Mouse (Mus musculus) hindbrain, embryonic 12.5 days (tissue): ENCODE data around the gene Dynlt3. TPM values are rescaled to one million over a fixed set of nuclear protein-coding genes. Genes with fewer than 3 reads are reported as not detected.
"Not testable (repeated sequence)": the region's sequence is repeated elsewhere in the genome, so short reads cannot be mapped to it uniquely, and the experiment has no call there.

Experiments
- ATAC-seq: fragments of 200-750 bp; cut with Nextera tagmentation; 2 replicates; pipeline ENCODE4 v1.8.0; 2017; ENCODE audit warnings: moderate TSS enrichment; ENCODE audit not compliant: low FRiP score
- H3K27ac ChIP-seq: fragments of 300-500 bp; sonication (generic); 2 replicates; pipeline ENCODE4 v1.5.1; 2016; ENCODE audit warnings: mild to moderate bottlenecking
- H3K27me3 ChIP-seq: fragments of 300-500 bp; sonication (generic); 2 replicates; pipeline ENCODE4 v1.6.1; 2016; ENCODE audit warnings: mild to moderate bottlenecking
- H3K36me3 ChIP-seq: fragments of 300-500 bp; sonication (generic); 2 replicates; pipeline ENCODE4 v1.6.1; 2016; ENCODE audit warnings: mild to moderate bottlenecking
- H3K4me1 ChIP-seq: fragments of 300-500 bp; sonication (generic); 2 replicates; pipeline ENCODE4 v1.6.1; 2016
- H3K4me2 ChIP-seq: fragments of 300-500 bp; sonication (generic); replicated peaks from 2 replicates; pipeline ENCODE4 v1.6.1; 2016; ENCODE audit warnings: mild to moderate bottlenecking
- H3K4me3 ChIP-seq: fragments of 300-500 bp; sonication (generic); 2 replicates; pipeline ENCODE4 v1.5.1; 2016; ENCODE audit warnings: mild to moderate bottlenecking
- H3K9ac ChIP-seq: fragments of 300-500 bp; sonication (generic); 2 replicates; pipeline ENCODE4 v1.6.1; 2016; ENCODE audit warnings: mild to moderate bottlenecking, moderate library complexity
- H3K9me3 ChIP-seq: fragments of 300-500 bp; sonication (generic); replicated peaks from 2 replicates; pipeline ENCODE4 v1.6.1; 2016; ENCODE audit warnings: mild to moderate bottlenecking
- WGBS: fragments of 180-500 bp; shearing (Covaris S2); methylation state at CpG from one replicate; pipeline ENCODE4 v1.1.7; 2016; 5-methylcytosine and 5-hydroxymethylcytosine counted together
- polyA plus RNA-seq: library from polyadenylated mRNA; unstranded; fragments of >200 nt; fragmentation: Nextera tagmentation; extraction: Ambion mirVana; gene quantifications from 2 replicates; pipeline ENCODE4 v1.2.1, GENCODE M21; 2016

Gene Dynlt3
- polyA plus RNA-seq, result 24.0 and 26.4 TPM in 2 replicates

DNA sequence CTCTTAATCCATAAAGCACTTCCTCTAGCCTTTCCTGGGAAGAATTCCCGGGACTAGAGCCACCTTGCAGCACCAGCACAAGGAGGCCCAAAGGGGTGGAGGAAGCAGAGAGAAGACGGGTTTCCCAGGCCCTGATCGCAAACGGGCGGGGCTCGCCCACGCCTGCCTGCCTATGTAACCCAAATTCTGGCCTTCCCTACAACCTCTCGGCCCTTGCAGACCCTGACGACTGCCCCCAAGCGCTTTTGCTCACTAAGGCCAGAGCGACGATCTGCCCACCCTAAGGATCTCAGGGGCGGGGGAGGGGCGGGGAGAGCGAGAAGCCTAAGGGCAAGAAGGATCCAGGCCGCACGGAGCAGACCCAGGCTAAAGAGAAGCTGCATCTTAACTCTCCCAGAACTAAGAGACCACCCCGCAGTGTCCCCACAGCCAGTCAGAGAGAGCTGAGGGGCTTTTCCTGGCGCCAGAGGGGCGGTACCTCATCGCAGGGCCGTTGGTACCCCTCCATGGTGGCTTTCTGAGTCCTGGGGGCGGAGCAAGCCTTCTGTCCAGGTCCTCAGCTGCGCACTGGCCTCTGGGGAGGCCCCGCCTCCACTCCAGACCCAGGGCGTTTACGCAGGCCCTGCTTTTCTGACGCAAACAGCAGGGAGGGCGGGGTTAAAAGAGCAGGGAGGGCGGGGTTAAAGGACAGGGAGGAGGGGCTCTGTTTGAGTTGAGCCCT, at the start of gene Dynlt3:
Dynlt3 (minus strand) TSS at position 613 of the 721 bp plus-strand sequence.
- H3K9ac ChIP-seq, result peak within 1 kb of the TSS; percentile 59
- no peaks in the 10 kb centered on the region for H3K27me3 ChIP-seq
- peak within 1 kb of the TSS; percentile 48 for H3K4me2 ChIP-seq
- ATAC-seq, result peak; percentile 99
- no peaks in the 10 kb centered on the region for H3K36me3 ChIP-seq
- no peaks in the 10 kb centered on the region for H3K4me1 ChIP-seq
- H3K9me3 ChIP-seq, result no peaks in the 10 kb centered on the region
- WGBS, result 8% methylated on average over 30 of the region's 30 CpGs
- H3K27ac ChIP-seq, result peak within 1 kb of the TSS; percentile 78
- H3K4me3 ChIP-seq, result peak within 1 kb of the TSS; percentile 44

DNA sequence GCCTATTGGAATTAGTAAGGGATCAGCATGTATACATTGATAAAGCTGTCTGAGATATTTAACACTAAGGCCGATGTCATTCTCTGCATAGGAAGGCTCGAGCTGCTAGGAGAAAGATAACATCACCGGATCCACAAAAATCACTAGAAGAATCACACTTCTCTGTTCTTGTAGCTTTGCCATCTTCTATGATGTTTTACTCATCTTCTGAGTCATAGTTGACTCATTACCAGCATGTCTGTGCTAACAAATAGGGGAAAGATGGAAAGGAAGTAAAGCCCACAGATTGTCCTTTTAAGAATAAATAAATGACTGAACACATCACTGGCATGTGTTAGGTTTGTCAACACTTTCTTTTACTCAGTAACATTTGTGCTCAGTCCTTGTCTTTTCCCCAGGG, 37.0 kb upstream of the Dynlt3 start:
- 96% methylated on average over 3 of the region's 3 CpGs for WGBS
- Histone ChIP-seq H3K27me3 (no peaks in the 10 kb centered on the region), H3K27ac (no peak overlapping the region), H3K4me1 (no peaks in the 10 kb centered on the region), H3K4me3 (no peak overlapping the region), H3K9ac (no peak overlapping the region), H3K4me2 (no peak overlapping the region), H3K9me3 (no peaks in the 10 kb centered on the region), H3K36me3 (no peaks in the 10 kb centered on the region)
- ATAC-seq, result no peak

DNA sequence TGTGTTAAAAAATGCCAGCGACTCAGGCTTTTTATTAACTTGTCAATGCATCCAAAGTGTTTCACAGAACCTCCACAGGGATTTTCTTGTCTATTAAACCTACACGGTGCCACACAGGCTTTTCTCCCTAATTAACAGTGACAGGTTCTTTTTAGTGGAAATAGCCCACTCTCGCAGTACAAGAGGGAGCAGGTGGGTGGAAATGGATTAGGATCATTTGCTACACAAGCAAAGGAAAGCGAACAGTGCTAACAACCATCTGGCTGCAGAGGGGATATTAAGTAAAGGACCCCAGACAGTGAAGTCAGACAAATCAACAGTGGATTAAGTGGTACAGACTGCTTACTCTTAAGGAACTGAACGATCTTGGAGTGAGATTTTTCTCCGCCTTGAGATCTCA, 33.2 kb upstream of the Dynlt3 start:
- H3K4me2 ChIP-seq, result no peak overlapping the region
- no peaks in the 10 kb centered on the region for H3K27me3 ChIP-seq
- ATAC-seq, result peak; percentile 58; the same call in 1 of the 2 replicates
- WGBS, result 66% methylated on average over 6 of the region's 6 CpGs
- H3K36me3 ChIP-seq, result no peaks in the 10 kb centered on the region
- H3K4me3 ChIP-seq, result no peak overlapping the region
- H3K9me3 ChIP-seq, result no peaks in the 10 kb centered on the region
- no peak overlapping the region for H3K9ac ChIP-seq
- no peaks in the 10 kb centered on the region for H3K4me1 ChIP-seq
- H3K27ac ChIP-seq, result no peak overlapping the region

DNA sequence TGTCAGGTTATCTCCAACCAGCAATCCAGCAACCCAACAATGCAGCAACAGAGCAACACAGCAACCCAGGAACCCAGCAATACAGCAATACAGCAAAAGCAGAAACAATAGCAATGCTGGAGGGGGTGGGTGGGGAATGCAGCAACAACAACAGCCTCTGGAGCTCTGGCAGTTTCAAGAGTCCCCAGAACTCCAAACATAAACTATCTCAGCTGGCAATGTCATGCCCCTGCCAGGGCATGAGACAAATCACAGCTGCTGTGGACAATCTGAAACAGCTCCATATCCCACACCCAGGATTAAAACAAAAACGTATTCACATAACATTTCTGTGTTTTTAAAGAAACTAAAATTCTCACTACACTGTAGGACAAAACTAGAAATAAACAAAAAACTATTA, 9.2 kb upstream of the Dynlt3 start:
- Histone ChIP-seq H3K36me3 (no peaks in the 10 kb centered on the region), H3K27me3 (no peaks in the 10 kb centered on the region), H3K9ac (no peak overlapping the region), H3K4me1 (no peaks in the 10 kb centered on the region), H3K27ac (no peak overlapping the region), H3K4me3 (no peak overlapping the region), H3K9me3 (no peaks in the 10 kb centered on the region), H3K4me2 (no peak overlapping the region)
- 65% methylated on average over 1 of the region's 1 CpGs for WGBS
- ATAC-seq, result no peak

DNA sequence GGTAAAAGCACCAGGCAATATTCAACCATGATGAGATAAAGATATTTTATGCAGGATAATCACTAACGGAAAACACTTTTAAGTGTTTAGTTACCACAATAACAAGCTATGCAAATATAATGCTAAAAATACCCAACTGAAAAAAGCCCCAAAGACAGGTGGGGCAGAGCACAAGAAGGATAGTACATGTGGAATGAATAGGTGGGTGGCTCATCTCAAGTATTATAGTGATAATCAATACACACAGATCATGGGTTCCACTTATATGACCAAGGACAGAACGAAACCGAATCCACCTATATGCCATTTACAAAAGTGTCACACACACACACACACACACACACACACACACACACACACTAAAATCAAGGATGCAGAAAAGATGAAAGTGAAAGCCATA, 8.6 kb upstream of the Dynlt3 start:
- Histone ChIP-seq H3K9me3 (no peaks in the 10 kb centered on the region), H3K9ac (no peak overlapping the region), H3K27me3 (no peaks in the 10 kb centered on the region), H3K4me1 (no peaks in the 10 kb centered on the region), H3K27ac (no peak overlapping the region), H3K4me2 (no peak overlapping the region), H3K4me3 (no peak overlapping the region), H3K36me3 (no peaks in the 10 kb centered on the region)
- no peak for ATAC-seq
- 96% methylated on average over 3 of the region's 3 CpGs for WGBS

DNA sequence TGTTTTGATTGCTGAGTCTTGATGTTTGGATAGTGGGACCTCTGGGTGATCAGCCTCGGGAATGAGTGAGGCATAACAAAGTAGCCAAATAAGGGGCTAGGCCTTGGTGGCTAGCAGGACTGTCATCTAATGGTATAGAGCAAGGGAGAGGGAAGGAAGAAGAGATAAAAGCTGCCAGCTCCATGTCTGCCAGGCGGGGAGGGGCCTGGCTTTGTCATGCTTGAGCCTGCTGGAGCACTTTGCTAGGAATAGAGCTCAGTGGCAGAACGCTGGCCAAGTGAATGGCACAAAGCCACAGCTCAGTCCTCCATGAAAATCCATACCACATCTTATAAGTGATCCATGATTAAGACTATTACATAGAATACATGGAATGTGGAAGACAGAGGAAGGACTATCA, 10.0 kb downstream of the Dynlt3 start:
- Histone ChIP-seq H3K9ac (no peak overlapping the region), H3K36me3 (no peaks in the 10 kb centered on the region), H3K4me3 (no peak overlapping the region), H3K27ac (no peak overlapping the region), H3K4me2 (no peak overlapping the region), H3K4me1 (no peaks in the 10 kb centered on the region), H3K27me3 (no peaks in the 10 kb centered on the region), H3K9me3 (no peaks in the 10 kb centered on the region)
- 71% methylated on average over 3 of the region's 3 CpGs for WGBS
- no peak for ATAC-seq

DNA sequence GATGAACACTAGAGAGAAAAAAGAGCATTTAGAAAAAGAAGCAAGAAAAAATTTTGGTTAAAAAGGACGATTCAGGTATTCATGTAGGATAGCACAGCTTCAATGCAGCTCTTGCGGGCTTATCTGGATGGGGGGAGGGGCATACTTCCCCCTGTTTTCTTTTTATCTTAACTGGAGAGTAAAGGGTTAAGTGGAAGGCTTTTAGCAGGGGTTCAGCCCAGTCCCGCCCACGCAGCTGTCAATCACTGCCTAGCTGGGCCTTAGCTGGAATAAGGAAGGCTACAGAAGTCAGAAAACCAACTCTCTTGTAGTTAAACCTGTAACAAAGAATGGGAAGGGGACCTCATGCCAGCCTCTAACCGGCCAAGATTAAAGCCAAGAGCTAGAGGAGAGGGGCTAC, 22.2 kb downstream of the Dynlt3 start:
- not testable (repeated sequence) for H3K27ac ChIP-seq, H3K9ac ChIP-seq, H3K4me3 ChIP-seq, H3K4me2 ChIP-seq, H3K27me3 ChIP-seq, ATAC-seq, H3K36me3 ChIP-seq, H3K9me3 ChIP-seq, H3K4me1 ChIP-seq
- WGBS, result 75% methylated on average over 5 of the region's 5 CpGs

GRCm38 (mm10) chrX:9640126-9640525, 22.7 kb downstream of the Dynlt3 start:
- H3K4me3 ChIP-seq, H3K4me1 ChIP-seq, H3K27me3 ChIP-seq, H3K27ac ChIP-seq, ATAC-seq, H3K9ac ChIP-seq, H3K9me3 ChIP-seq, H3K4me2 ChIP-seq, H3K36me3 ChIP-seq: not testable (repeated sequence)
- WGBS, result 57% methylated on average over 2 of the region's 2 CpGs

Other genes starting within 250 kb of the Dynlt3 start
- 0.97 and 1.0 TPM in 2 replicates for gene Cybb, start 175.2 kb downstream of the Dynlt3 start, polyA plus RNA-seq
- gene H2al1o, start 90.6 kb downstream of the Dynlt3 start, polyA plus RNA-seq, result not detected in 2 replicates
- not detected in 2 replicates for gene Hypm, start 183.9 kb upstream of the Dynlt3 start, polyA plus RNA-seq
- gene H2al3, start 186.7 kb upstream of the Dynlt3 start, polyA plus RNA-seq, result not detected in 2 replicates
- 0.40 TPM in 1 of 2 replicates, not detected in the other for gene Sytl5, start 222.6 kb upstream of the Dynlt3 start, polyA plus RNA-seq